In the genomic region with DNA sequence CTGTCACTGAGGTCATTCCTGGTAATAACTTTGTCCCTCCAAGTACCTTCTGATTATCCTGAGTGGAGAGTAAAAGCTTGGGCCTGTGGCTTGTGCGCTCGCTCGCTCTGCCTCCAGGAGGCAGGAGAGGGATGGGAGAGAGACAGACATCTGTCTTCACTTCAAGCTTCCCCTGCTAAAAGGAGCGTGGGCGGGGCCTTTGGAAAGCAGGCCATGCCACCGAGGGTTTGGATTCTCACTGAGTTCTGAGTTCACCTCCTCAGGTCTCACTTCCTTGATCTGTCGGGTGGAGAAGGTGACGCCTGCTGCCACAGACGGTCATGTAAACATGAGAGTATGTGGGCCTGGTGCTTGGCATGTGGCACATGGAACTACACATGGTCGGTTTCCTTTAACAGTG, we compare ENCODE assay signal across 8 mouse cellular contexts. TPM values are rescaled to one million over a fixed set of nuclear protein-coding genes. Genes with fewer than 3 reads are reported as not detected.
DNase-seq lines count a peak whose midpoint lies in the region; TF ChIP-seq lines count a peak whose summit lies in the region.

No protein-coding gene starts in this region.

- WGBS in heart, embryonic 10.5 days, result 35% methylated on average over 10 of the region's 10 CpGs

- H3K27ac ChIP-seq in heart, embryonic 10.5 days, result 0 out of 2 replicates have a peak overlapping the region, but pooled peaks have one; percentile 31

- no peak for TF ChIP-seq POLR2A in brain, embryonic 14.5 days (IDR thresholded peaks at IDR 0.05; ENCODE audit: borderline replicate concordance, extremely low read depth, insufficient read depth, insufficient read length, poor library complexity, severe bottlenecking)

- peak; percentile 81 for DNase-seq in heart, embryonic 10.5 days (ENCODE audit: low spot score)
- DNase-seq in heart, adult 8-10 months (ENCODE audit: low spot score), result no peak
- peak; percentile 73 to 74 for DNase-seq in B cell, adult 2 months
- DNase-seq in brain, embryonic 14.5 days (ENCODE audit: low read depth), result peak; percentile 26
- DNase-seq in kidney, postnatal 4 days, result peak; percentile 66 to 75
- peak; percentile 26 to 41 for DNase-seq in thymus, postnatal 10 days (ENCODE audit: low spot score in 2 of 2)
- DNase-seq in Muller cell, postnatal 12 days (ENCODE audit: inconsistent ontology term), result no peak
- DNase-seq in left cerebral cortex, adult 11 months (ENCODE audit: low spot score), result no peak

- peak; percentile 31; the same call in 1 of the 2 replicates for TF ChIP-seq CTCF in brain, embryonic 14.5 days (IDR thresholded peaks at IDR 0.05; ENCODE audit: borderline replicate concordance, extremely low read depth, insufficient read depth, insufficient read length)

- H3K36me3 ChIP-seq in heart, embryonic 10.5 days, result peaks cover 28% of the 10 kb centered on the region

- H3K27me3 ChIP-seq in heart, embryonic 10.5 days (ENCODE audit: insufficient read depth, poor library complexity, severe bottlenecking), result no peaks in the 10 kb centered on the region

- H3K9me3 ChIP-seq in heart, embryonic 10.5 days, result no peaks in the 10 kb centered on the region

- peaks cover 60% of the 10 kb centered on the region for H3K4me1 ChIP-seq in heart, embryonic 10.5 days

- no peak overlapping the region for H3K4me3 ChIP-seq in heart, embryonic 10.5 days

RNA-seq across cellular contexts. Expression of gene Bcl7a, which starts 6.8 kb away (rescaled TPM):
- polyA plus RNA-seq in heart, embryonic 10.5 days (2016; fragmentation: Nextera tagmentation; extraction: Ambion mirVana), result 16.3 and 21.9 TPM in 2 replicates
- 10 to 100 TPM in 1 of 4 experiments, 1 to 10 TPM in 3; 8.7 to 12.5 (median 9.4) TPM for total RNA-seq in heart, adult 8-10 months (2022)
- 46.4 and 53.2 TPM in 2 replicates for polyA plus RNA-seq in brain, embryonic 14.5 days (2012; rRNA removed)

RNA-seq across cellular contexts. Expression of gene Mlxip, which starts 44.2 kb away (rescaled TPM):
- 13.1 and 17.0 TPM in 2 replicates for polyA plus RNA-seq in heart, embryonic 10.5 days (2016; fragmentation: Nextera tagmentation; extraction: Ambion mirVana)
- total RNA-seq in heart, adult 8-10 months (2022), result 10 to 100 TPM; 23.4 to 30.6 (median 27.3) TPM
- 37.5 TPM in 2 replicates for polyA plus RNA-seq in brain, embryonic 14.5 days (2012; rRNA removed)

Comparison
In these comparisons a context has a peak if more than half of its experiments do, and no peak if none do; other contexts are left out.
1. DNase-seq: peak in heart, embryonic 10.5 days (single experiment), B cell, adult 2 months (2 of 2), brain, embryonic 14.5 days (single experiment), kidney, postnatal 4 days (2 of 2) and thymus, postnatal 10 days (2 of 2); none in heart, adult 8-10 months (single experiment), Muller cell, postnatal 12 days (single experiment) and left cerebral cortex, adult 11 months (single experiment).